In genomic region chr15:98144861-98145507, GRCm38 (mm10) we compare ENCODE assay signal across 8 mouse cellular contexts. TPM values are rescaled to one million over a fixed set of nuclear protein-coding genes. Genes with fewer than 3 reads are reported as not detected.
DNase-seq lines count a peak whose midpoint lies in the region; ATAC-seq and TF ChIP-seq lines count a peak whose summit lies in the region.

No protein-coding gene starts in this region.

- H3K9me3 ChIP-seq in forebrain, embryonic 16.5 days (ENCODE audit: control insufficient read depth, low read length), result no peaks in the 10 kb centered on the region
- H3K9me3 ChIP-seq in limb, embryonic 10.5 days (replicated peaks), result no peaks in the 10 kb centered on the region
- H3K9me3 ChIP-seq in midbrain, embryonic 16.5 days (replicated peaks; ENCODE audit: control insufficient read depth, low read length, poor library complexity, severe bottlenecking), result no peaks in the 10 kb centered on the region

- no peaks in the 10 kb centered on the region; the same call in 1 of the 2 replicates for H3K4me1 ChIP-seq in bone marrow, adult 2 months (ENCODE audit: control insufficient read depth, insufficient read depth, low read length)
- H3K4me1 ChIP-seq in forebrain, embryonic 16.5 days (replicated peaks; ENCODE audit: control insufficient read depth, insufficient read depth, low read length), result peaks cover 14% of the 10 kb centered on the region
- peaks cover 14% of the 10 kb centered on the region for H3K4me1 ChIP-seq in limb, embryonic 10.5 days
- H3K4me1 ChIP-seq in midbrain, embryonic 16.5 days (ENCODE audit: control insufficient read depth, insufficient read depth, low read length), result peaks cover 13% of the 10 kb centered on the region

- H3K27ac ChIP-seq in layer of hippocampus, adult 2 months, result peak overlapping the region; percentile 98
- peak overlapping the region; percentile 46; the same call in 1 of the 2 replicates for H3K27ac ChIP-seq in bone marrow, adult 2 months (ENCODE audit: control insufficient read depth, insufficient read depth, low read depth, low read length, poor library complexity)
- peak overlapping the region; percentile 42 for H3K27ac ChIP-seq in forebrain, embryonic 16.5 days (ENCODE audit: low read length)
- H3K27ac ChIP-seq in limb, embryonic 10.5 days, result peak overlapping the region; percentile 90
- H3K27ac ChIP-seq in midbrain, embryonic 16.5 days (ENCODE audit: low read length), result peak overlapping the region; percentile 76

- no peak for TF ChIP-seq POLR2A in bone marrow, adult 2 months (IDR thresholded peaks at IDR 0.05; ENCODE audit: borderline replicate concordance, control insufficient read depth, low read depth, low read length)

- H3K4me3 ChIP-seq in layer of hippocampus, adult 2 months, result peak overlapping the region; percentile 94
- H3K4me3 ChIP-seq in bone marrow, adult 2 months (replicated peaks; ENCODE audit: control insufficient read depth, low read depth, low read length), result peak overlapping the region; percentile 87
- peak overlapping the region; percentile 86 for H3K4me3 ChIP-seq in forebrain, embryonic 16.5 days (replicated peaks; ENCODE audit: low read length)
- peak overlapping the region; percentile 100 for H3K4me3 ChIP-seq in limb, embryonic 10.5 days
- peak overlapping the region; percentile 95 for H3K4me3 ChIP-seq in midbrain, embryonic 16.5 days (ENCODE audit: low read depth, low read length)

- DNase-seq in layer of hippocampus, adult 2 months (ENCODE audit: low spot score in 2 of 2), result no peak
- no peak for DNase-seq in layer of hippocampus, postnatal 25 days (ENCODE audit: extremely low spot score in 1 of 2, low spot score in 1 of 2)
- no peak for DNase-seq in limb, embryonic 10.5 days (ENCODE audit: low spot score)
- DNase-seq in layer of hippocampus, adult 18-20 months (ENCODE audit: low spot score in 2 of 2), result no peak
- DNase-seq in thymus, postnatal 14 days, result no peak

- no peaks in the 10 kb centered on the region for H3K27me3 ChIP-seq in forebrain, embryonic 16.5 days (replicated peaks; ENCODE audit: control insufficient read depth, insufficient read depth, low read length)
- no peaks in the 10 kb centered on the region for H3K27me3 ChIP-seq in limb, embryonic 10.5 days (ENCODE audit: low read depth, poor library complexity, severe bottlenecking)
- no peaks in the 10 kb centered on the region for H3K27me3 ChIP-seq in midbrain, embryonic 16.5 days (ENCODE audit: control insufficient read depth, insufficient read depth, low read depth, low read length)

- peak overlapping the region; percentile 94 for H3K9ac ChIP-seq in forebrain, embryonic 16.5 days (replicated peaks; ENCODE audit: low read depth, low read length)
- H3K9ac ChIP-seq in midbrain, embryonic 16.5 days (ENCODE audit: low read depth, low read length), result peak overlapping the region; percentile 98

- WGBS in bone marrow, adult 2 months, result 2% methylated on average over 35 of the region's 36 CpGs
- under 1% methylated on average over 35 of the region's 36 CpGs for WGBS in forebrain, embryonic 16.5 days
- WGBS in limb, embryonic 10.5 days, result under 1% methylated on average over 36 of the region's 36 CpGs
- WGBS in midbrain, embryonic 16.5 days, result 2% methylated on average over 30 of the region's 36 CpGs

- peaks cover 17% of the 10 kb centered on the region for H3K36me3 ChIP-seq in forebrain, embryonic 16.5 days (ENCODE audit: control insufficient read depth, insufficient read depth)
- peaks cover 26% of the 10 kb centered on the region for H3K36me3 ChIP-seq in limb, embryonic 10.5 days
- peaks cover 17% of the 10 kb centered on the region for H3K36me3 ChIP-seq in midbrain, embryonic 16.5 days (ENCODE audit: control insufficient read depth, insufficient read depth, low read length)

- peak; percentile 39 for ATAC-seq in forebrain, embryonic 16.5 days
- ATAC-seq in midbrain, embryonic 16.5 days, result peak; percentile 15

- no peak for TF ChIP-seq CTCF in layer of hippocampus, adult 2 months (conservative IDR thresholded peaks at IDR 0.05)
- no peak for TF ChIP-seq CTCF in bone marrow, adult 2 months (IDR thresholded peaks at IDR 0.05; ENCODE audit: control insufficient read depth, insufficient read depth, low read length)

- peak overlapping the region; percentile 94 for H3K4me2 ChIP-seq in forebrain, embryonic 16.5 days (ENCODE audit: low read length)
- H3K4me2 ChIP-seq in midbrain, embryonic 16.5 days (ENCODE audit: low read length), result peak overlapping the region; percentile 85

RNA-seq across cellular contexts. Expression of gene Asb8, which starts 20.4 kb away (rescaled TPM):
- total RNA-seq in layer of hippocampus, adult 2 months (2021), result 10 to 100 TPM; 51.8 to 55.1 TPM
- total RNA-seq in layer of hippocampus, postnatal 25 days (2021), result 10 to 100 TPM; 48.7 to 53.0 TPM
- 9.1 and 12.2 TPM in 2 replicates for polyA plus RNA-seq in bone marrow, adult 2 months (2011; ENCODE audit: insufficient read depth, insufficient read length, low replicate concordance, missing spikeins)
- 48.5 and 51.1 TPM in 2 replicates for polyA plus RNA-seq in forebrain, embryonic 16.5 days (2015; fragmentation: Nextera tagmentation; extraction: Ambion mirVana)
- polyA plus RNA-seq in limb, embryonic 10.5 days (2016; fragmentation: Nextera tagmentation; extraction: Ambion mirVana), result 36.1 and 40.4 TPM in 2 replicates
- polyA plus RNA-seq in midbrain, embryonic 16.5 days (2015; fragmentation: Nextera tagmentation; extraction: Ambion mirVana), result 60.2 and 63.5 TPM in 2 replicates
- 10 to 100 TPM; 53.7 to 54.8 TPM for total RNA-seq in layer of hippocampus, adult 18-20 months (2021)

RNA-seq across cellular contexts. Expression of gene Ccdc184, which starts 22.0 kb away (rescaled TPM):
- total RNA-seq in layer of hippocampus, adult 2 months (2021), result 10 to 100 TPM; 10.6 to 10.9 TPM
- 10 to 100 TPM; 10.9 to 12.4 TPM for total RNA-seq in layer of hippocampus, postnatal 25 days (2021)
- polyA plus RNA-seq in bone marrow, adult 2 months (2011; ENCODE audit: insufficient read depth, insufficient read length, low replicate concordance, missing spikeins), result 0.43 and 1.2 TPM in 2 replicates
- 29.7 and 50.4 TPM in 2 replicates for polyA plus RNA-seq in forebrain, embryonic 16.5 days (2015; fragmentation: Nextera tagmentation; extraction: Ambion mirVana)
- 0.11 and 0.33 TPM in 2 replicates for polyA plus RNA-seq in limb, embryonic 10.5 days (2016; fragmentation: Nextera tagmentation; extraction: Ambion mirVana)
- polyA plus RNA-seq in midbrain, embryonic 16.5 days (2015; fragmentation: Nextera tagmentation; extraction: Ambion mirVana), result 118 and 146 TPM in 2 replicates
- total RNA-seq in layer of hippocampus, adult 18-20 months (2021), result 10 to 100 TPM; 11.7 to 12.7 TPM

RNA-seq across cellular contexts. Expression of gene Olfr288, which starts 50.4 kb away (rescaled TPM):
- not detected for total RNA-seq in layer of hippocampus, adult 2 months (2021)
- total RNA-seq in layer of hippocampus, postnatal 25 days (2021), result not detected
- not detected in 2 replicates for polyA plus RNA-seq in bone marrow, adult 2 months (2011; ENCODE audit: insufficient read depth, insufficient read length, low replicate concordance, missing spikeins)
- not detected in 2 replicates for polyA plus RNA-seq in forebrain, embryonic 16.5 days (2015; fragmentation: Nextera tagmentation; extraction: Ambion mirVana)
- not detected in 2 replicates for polyA plus RNA-seq in limb, embryonic 10.5 days (2016; fragmentation: Nextera tagmentation; extraction: Ambion mirVana)
- polyA plus RNA-seq in midbrain, embryonic 16.5 days (2015; fragmentation: Nextera tagmentation; extraction: Ambion mirVana), result not detected in 2 replicates
- under 1 TPM in 1 of 2 experiments, not detected in 1; 0.68 TPM for total RNA-seq in layer of hippocampus, adult 18-20 months (2021)

RNA-seq across cellular contexts. Expression of gene Senp1, which starts 51.4 kb away (rescaled TPM):
- 10 to 100 TPM; 12.7 to 13.5 TPM for total RNA-seq in layer of hippocampus, adult 2 months (2021)
- total RNA-seq in layer of hippocampus, postnatal 25 days (2021), result 10 to 100 TPM; 10.8 to 12.6 TPM
- 23.1 and 27.6 TPM in 2 replicates for polyA plus RNA-seq in bone marrow, adult 2 months (2011; ENCODE audit: insufficient read depth, insufficient read length, low replicate concordance, missing spikeins)
- 26.9 and 30.9 TPM in 2 replicates for polyA plus RNA-seq in forebrain, embryonic 16.5 days (2015; fragmentation: Nextera tagmentation; extraction: Ambion mirVana)
- 46.8 and 51.6 TPM in 2 replicates for polyA plus RNA-seq in limb, embryonic 10.5 days (2016; fragmentation: Nextera tagmentation; extraction: Ambion mirVana)
- 20.8 and 25.3 TPM in 2 replicates for polyA plus RNA-seq in midbrain, embryonic 16.5 days (2015; fragmentation: Nextera tagmentation; extraction: Ambion mirVana)
- 10 to 100 TPM; 12.4 to 13.2 TPM for total RNA-seq in layer of hippocampus, adult 18-20 months (2021)

RNA-seq across cellular contexts. Expression of gene Pfkm, which starts 52.6 kb away (rescaled TPM):
- total RNA-seq in layer of hippocampus, adult 2 months (2021), result 100 to 1,000 TPM; 333 to 349 TPM
- 100 to 1,000 TPM; 348 to 370 TPM for total RNA-seq in layer of hippocampus, postnatal 25 days (2021)
- polyA plus RNA-seq in bone marrow, adult 2 months (2011; ENCODE audit: insufficient read depth, insufficient read length, low replicate concordance, missing spikeins), result 22.9 and 23.0 TPM in 2 replicates
- 93.3 and 97.0 TPM in 2 replicates for polyA plus RNA-seq in forebrain, embryonic 16.5 days (2015; fragmentation: Nextera tagmentation; extraction: Ambion mirVana)
- 36.3 and 42.9 TPM in 2 replicates for polyA plus RNA-seq in limb, embryonic 10.5 days (2016; fragmentation: Nextera tagmentation; extraction: Ambion mirVana)
- 93.9 and 102 TPM in 2 replicates for polyA plus RNA-seq in midbrain, embryonic 16.5 days (2015; fragmentation: Nextera tagmentation; extraction: Ambion mirVana)
- total RNA-seq in layer of hippocampus, adult 18-20 months (2021), result 100 to 1,000 TPM; 370 to 384 TPM

Comparison
In these comparisons a context has a peak if more than half of its experiments do, and no peak if none do; other contexts are left out.
1. H3K27ac ChIP-seq: peak in every context shown above with its lines; median percentile 98 in layer of hippocampus, adult 2 months; 90 in limb, embryonic 10.5 days; 76 in midbrain, embryonic 16.5 days; 46 in bone marrow, adult 2 months; 42 in forebrain, embryonic 16.5 days.
2. RNA of gene Ccdc184, which starts 22.0 kb away (polyA plus RNA-seq): 118 to 146 TPM in midbrain, embryonic 16.5 days and 29.7 to 50.4 TPM in forebrain, embryonic 16.5 days; 0.43 to 1.2 TPM in bone marrow, adult 2 months and 0.11 to 0.33 TPM in limb, embryonic 10.5 days; every median in the first group is over 10 times any median in the second.
3. Peak in every context shown above with its lines, with median percentiles within 50 percentile points of each other: H3K4me3 ChIP-seq.